Mouse (Mus musculus) megakaryocyte, adult 5-6 weeks (primary cell): Measurements from ENCODE around the gene Hcfc2. TPM values are rescaled to one million over a fixed set of nuclear protein-coding genes. Genes with fewer than 3 reads are reported as not detected.

Source experiments
- ATAC-seq: 2 replicates; pipeline ENCODE4 v1.8.0; 2016; ENCODE audit warnings: mild to moderate bottlenecking, inconsistent platforms; ENCODE audit not compliant: poor library complexity, severe bottlenecking
- total RNA-seq, 2 experiments: library from RNA; stranded (forward) in 1 of 2; stranded (reverse) in 1 of 2; fragments of 153-499, 151-499 nt in 1 of 2; fragments of 221-1000, 200-1000 nt in 1 of 2; gene quantifications; 2 replicates each; pipeline versions ENCODE4 v1.2.3 to v1.2.4; 2015 to 2017

The Hcfc2 gene
- total RNA-seq, 2 experiments from 2014 or later: 20.9 to 22.1 TPM

DNA sequence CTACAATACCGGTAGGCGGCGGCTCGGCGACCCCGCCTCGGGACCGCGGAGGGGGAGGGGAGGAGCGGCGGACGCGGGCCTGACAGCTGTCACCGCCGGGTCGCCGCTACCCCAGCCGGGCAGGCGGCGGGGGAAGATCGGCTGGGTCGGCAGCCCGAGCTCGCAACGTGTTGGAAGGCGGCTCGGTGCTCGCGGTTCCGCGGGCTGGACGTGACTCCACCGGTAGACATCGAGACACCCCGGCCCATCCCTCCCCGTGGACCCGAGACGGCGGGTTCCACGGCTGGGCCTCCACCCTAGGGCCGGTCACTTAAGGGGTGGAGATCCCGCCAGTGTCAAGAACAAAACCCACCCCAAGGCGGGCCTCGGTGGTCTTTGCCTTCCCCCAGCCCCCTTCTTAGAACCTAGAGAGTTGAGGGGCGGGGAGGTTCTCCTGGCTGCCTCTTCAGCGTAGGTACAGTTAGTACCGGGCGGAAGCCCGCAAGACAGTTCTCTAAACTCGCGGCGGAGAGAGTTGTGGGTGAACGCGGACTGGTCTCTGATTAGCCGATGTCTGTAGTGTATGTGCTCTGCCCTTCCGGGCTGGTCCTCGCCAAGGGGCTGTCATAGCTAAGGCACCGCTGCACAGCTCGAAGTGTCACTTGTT, 3.5 kb downstream of the Hcfc2 start:
- peak; percentile 38 for ATAC-seq

DNA sequence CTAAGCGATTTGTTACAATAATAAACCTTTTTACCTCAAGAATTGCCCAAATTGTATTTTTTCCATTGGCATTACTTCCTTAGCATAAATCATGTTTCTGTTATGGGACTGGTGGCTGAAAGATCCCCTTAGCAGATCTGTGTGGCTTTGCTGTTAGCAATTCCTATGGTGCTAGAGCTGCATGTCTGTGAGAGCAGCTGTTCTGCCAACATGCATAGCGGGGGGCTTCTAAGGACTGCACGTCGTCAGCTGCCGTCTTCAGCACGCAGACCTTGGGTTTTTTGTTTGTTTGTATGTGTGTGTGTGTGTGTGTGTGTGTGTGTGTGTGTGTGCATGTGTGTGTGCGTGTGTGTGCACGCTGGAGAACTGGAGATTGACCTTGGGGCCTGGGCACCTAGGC, 45.4 kb downstream of the Hcfc2 start:
- ATAC-seq: no peak

DNA sequence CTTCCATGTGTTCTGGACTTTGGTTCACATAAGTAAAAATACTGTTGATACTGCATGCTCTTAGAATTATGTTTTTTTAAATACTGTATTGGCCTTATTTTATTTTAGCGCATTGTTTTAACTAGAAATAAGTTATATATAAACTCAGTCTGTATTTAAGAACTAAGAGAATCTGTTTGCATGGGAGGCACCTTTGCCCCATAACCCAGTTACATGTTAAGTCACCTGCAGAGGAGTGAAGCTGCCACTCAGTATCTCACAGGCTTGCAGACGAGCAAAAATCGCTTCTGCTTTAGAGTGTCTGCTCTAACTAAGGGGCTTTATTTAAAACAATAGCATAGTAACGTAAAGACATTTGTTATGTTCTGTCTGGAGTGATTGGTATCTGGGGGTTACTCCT, 45.9 kb downstream of the Hcfc2 start:
- ATAC-seq: no peak

DNA sequence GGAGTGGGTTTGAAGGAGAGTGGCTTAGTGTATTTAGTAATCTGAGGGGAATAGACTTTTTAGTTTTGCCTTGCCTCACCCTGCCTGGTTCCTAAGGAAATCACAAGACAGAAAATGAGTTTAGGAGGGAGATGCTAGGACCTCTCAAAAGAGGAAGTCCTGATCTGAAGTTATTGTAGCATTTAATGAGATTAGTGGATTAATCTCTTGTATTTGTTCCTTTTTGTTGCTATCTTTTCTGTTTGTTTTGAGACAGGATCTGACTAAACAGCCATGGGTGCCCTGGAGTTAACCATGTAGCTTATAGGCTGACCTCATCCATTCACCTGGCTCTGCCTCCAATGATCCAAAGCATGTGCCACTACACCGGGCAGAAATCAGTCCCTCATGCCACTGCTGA, 46.6 kb downstream of the Hcfc2 start:
- ATAC-seq: no peak

DNA sequence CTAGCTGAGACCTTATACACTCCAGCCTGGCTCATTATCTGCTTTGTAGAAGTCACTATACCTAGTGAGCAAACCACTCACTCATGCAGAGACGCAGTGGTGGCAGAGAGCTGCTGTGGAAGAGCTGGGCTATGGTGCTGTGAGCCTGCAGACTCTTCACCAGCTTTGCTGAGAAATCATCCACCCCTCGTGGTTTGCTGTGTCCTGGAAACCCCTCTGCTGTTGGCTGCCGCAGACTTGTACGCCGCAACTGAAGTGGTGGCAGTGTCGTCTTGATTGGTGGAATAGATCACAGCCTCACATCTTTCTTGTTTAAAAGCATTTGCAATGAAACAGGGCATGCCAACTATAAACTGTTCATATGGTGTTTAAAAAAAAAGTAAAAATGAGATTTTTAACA, 48.3 kb downstream of the Hcfc2 start:
- no peak for ATAC-seq

DNA sequence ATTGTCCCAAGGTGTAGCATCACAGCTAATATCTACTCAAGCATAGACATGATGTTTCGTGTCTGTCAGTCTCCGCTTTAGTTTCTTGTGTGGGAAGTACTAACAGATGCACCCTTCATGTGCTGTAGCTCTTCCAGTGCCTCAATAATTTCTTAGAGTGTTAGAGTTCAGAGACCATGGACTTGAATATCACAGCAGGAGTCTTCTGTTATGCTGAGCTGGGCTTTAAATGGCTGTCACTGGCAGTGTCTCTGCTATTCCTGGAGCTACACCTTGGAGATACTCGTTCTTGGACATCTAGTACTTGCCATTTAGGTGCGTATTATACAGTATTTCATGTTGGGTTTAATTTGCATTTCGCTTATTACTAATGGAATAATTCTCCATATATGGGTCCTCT, 49.3 kb downstream of the Hcfc2 start:
- no peak for ATAC-seq

DNA sequence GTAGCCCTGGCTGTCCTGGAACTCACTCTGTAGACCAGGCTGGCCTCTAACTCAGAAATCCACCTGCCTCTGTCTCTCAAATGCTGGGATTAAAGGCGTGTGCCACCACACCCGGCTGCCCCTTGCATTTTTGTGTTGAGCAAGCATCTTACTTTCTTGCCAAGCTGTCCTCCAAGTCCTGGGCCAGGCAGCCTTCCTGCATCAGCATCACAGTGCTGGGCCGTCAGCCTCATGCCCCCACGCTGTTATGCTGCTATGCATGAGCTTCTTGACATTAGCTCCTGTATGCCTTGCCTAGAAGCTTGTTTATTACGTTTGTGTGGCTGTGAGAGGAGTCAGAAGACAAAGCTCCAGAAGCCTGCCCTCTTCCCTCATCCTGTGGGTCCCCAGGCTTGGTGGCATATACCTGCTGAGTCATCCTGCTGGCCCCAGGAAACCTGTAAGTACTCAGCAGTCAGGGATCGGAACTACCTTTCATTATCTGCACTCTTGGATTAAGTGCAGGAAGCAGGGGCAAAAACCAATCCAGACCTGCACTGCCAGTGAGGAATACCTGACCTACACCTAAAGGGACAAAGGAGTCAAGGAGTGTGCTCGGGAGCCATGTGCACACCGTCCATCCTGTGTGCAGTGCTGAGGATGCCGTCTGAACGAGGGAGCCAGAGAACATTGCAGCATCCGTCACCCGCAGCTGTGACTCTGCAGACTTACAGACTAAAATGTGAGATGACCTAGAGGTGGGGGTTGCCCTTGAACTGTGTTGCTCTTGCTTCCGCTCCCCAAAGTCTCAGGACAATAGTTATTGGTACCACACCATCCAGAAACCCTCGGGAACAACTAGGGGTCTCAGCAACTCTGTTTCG, 51.3 kb downstream of the Hcfc2 start:
- no peak for ATAC-seq

DNA sequence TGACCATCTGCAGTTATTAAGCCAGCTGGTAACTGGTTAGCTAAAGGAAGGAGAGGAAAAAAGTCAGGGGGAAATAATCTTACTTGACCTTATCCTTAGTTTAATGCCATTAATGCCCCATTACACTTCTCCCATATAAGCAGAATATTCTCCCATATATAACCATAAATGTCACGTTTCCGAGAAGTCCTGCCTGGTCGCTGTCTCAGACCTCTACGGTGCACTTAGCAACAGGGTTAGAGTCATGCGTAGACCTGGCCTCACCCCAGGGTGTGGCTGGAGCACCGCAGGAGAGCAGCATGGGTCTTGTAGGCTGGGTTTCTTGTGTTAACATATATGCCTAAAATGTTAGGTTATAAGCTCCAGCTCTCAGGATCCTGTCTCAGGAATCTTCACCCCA, 54.8 kb downstream of the Hcfc2 start:
- ATAC-seq: no peak

DNA sequence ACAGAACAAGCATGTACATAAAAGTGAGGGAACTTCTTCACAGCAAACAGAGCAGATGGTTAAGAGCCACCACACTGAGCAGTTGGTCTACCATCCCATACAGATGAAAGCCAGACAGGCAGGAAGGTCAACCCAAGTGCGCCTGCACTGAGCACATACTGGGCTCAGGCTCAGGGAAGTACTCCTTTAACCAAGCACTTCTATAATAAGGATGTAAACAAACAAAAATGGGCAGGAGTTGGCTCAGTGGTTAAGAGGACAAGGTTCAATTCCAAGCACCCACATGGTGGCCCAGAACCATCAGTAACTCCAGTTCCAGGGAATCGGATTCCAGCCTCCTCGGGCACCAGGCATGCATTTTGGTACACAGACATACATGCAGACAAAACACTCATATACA, 57.0 kb downstream of the Hcfc2 start:
- ATAC-seq: no peak

DNA sequence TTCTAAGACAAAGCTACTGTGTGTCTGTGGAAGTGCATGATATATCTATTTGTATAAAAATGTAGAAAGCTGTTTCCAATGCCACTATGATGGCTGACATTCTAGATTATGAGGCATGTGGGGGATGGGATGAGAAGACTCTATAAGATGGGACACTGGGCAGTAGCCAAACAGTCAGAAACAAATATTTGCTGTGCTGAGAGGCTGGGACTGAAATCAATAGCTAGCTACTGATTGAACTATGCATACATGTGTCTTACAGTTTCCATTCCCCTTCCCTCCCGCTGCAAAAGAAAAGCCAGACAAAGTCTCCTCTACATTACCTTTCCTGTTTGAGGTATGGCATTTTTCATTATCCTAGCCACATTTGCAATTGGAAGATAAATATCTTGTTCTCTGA, 58.7 kb downstream of the Hcfc2 start:
- ATAC-seq: no peak

DNA sequence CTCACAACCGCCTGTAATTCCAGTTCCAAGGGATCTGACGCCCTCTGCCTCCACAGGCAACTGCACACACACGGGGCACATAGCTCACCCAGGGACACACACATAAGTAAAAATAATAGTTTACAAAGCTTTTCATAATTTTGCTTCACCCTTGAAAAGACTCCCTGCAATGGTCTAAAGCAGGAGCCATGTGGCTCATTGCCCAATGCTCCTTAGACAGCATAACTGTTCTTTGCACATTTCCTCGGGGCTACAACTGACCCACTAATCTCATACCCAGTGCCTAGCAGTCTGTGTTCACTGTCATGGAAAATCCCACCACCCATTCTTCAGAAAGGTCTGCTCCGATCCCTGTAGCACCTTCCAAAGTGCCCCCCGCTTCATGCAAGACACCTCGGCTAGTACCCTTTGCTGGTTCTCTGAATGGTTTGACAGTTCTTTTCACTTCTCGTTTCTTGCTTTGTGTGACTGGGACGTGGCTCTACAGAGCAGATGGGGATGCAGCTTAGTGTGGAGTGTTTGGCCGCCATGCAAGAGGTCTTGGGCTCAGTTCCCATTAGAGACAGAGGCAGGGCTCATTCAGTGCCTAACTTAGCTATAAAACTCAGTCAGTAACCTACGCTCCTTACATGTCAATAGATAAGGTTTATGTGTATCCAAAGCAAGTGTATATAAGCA, 59.4 kb downstream of the Hcfc2 start:
- no peak for ATAC-seq

DNA sequence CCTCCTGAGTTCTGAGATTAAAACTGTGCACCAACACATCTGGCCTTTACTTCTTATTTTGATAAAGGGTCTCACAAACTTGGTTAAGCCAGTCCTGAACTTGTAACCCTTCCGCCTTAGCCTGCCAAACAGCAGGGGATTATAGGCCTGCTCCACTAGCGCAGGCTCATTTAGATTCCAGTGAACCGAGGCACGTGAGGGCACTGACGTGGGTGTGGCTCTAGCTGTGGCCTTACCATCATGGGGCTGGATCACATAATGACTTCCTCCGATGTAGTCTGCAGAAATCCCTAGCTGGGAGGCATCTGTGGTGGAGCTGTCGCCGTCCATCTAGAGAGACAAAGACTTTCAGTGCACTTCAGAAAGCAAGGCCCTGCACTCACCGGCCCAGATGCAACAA, 60.5 kb downstream of the Hcfc2 start:
- ATAC-seq: no peak

DNA sequence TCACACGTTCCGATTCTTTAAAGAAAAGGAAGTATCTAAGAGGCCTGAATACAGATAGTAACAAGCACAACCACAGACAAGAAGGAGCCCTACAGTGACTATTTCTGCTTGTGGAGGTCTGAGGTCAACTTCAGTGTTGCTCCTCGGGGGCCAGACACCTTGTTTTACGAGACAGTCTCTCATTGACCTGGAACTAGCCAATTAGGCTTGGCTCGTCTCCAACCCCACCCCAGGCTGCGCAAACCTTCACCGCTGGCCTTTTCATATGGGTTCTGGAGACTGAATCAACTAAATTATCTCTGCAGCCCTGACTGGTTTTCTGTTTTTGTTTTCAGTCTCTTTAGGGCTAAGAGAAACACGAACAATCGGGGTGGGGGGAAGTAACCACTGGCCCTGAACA, 61.4 kb downstream of the Hcfc2 start:
- ATAC-seq: no peak

DNA sequence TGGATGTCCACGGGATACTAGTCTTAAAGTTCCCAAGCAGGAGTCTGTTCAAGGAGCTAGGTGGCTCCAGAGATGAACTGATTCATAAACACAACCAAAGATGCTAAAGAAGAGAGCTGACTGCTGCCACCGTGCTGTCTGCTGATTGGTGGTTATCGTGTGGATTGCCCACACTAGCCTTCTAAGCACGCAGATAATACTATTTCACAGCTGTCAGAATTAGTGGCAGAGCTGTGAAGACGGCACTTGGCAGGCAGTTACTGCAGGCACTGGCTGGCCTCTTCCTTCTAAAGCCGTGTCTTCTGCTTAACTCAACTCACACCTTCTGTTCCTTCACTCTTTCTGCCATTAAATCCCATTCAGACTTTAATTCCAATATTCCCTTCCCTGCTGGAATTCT, 62.4 kb downstream of the Hcfc2 start:
- ATAC-seq: no peak

DNA sequence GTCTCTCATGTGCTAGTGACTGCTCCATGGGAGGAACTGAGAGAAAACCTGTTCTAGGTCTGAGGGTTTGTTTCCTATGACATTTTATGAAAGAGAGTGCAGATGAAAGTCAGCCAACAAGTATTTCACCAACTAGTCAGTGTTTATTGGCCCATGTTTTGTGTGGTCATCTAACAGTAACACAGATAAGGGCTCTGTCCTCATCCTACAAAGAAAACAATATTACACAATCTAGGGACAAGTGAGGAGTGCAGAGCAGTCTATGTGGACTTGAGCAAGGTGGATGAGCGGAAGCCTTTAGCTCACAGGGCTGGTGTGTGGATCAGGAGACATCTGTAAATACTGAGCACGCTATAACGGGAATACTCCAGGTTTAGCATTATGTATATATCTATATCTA, 62.9 kb downstream of the Hcfc2 start:
- 0 out of 2 replicates have a peak, but pooled peaks have one; percentile 8 for ATAC-seq

DNA sequence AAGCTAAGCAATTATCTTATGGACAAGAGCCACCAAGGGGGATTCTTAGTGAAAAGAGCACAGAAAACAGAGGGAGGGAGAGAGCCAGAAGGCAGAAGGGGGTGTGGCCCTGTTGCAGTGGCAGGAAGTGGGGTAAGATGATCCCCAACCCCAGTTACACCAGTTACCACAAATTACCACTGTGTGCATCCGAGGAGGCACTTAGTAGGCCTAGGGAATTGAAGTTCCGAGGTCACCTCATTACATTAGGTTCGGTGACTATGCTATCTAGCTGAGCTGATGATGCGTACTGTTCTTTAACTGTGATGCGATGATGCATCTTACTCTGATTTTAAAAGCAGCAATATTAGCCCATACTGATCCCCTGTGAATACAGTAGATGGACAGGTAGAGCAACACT, 63.7 kb downstream of the Hcfc2 start:
- ATAC-seq: peak; percentile 25; the same call in 1 of the 2 replicates

DNA sequence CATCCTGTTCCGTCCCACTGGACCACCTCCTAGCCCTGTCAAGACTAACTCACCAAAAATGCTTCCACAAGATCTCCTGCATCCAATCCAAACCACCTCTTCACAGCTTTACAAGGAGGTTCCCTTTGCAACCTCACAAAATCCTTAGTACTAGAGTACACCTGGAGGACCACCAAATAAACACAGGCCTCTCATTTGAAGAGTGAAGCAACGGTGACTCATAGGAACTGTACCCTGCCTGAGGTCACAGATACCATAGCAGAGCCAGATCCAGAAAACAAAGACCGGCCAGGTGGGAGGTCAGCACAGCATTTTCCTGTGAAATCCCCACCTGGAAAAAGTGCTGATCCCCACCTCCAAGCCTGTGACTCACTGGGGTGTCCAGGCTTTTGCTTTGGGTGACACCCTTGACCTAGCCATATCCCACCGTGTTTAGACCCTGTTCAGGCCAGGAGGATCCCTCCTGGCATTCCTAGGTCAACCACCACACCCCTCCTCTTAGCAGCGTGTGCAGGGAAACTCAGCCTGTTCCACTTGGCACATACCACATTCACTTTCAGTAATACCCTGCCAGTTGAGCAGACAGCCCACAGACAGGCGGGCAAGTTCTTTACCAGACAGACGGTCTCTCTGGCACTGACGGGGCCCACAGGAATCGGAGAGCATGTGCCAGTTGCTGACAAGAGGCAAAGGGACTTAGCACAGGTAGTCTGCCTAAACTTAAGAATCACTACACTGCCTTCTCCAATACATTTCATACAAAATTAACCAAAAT, 65.3 kb downstream of the Hcfc2 start:
- ATAC-seq: no peak

DNA sequence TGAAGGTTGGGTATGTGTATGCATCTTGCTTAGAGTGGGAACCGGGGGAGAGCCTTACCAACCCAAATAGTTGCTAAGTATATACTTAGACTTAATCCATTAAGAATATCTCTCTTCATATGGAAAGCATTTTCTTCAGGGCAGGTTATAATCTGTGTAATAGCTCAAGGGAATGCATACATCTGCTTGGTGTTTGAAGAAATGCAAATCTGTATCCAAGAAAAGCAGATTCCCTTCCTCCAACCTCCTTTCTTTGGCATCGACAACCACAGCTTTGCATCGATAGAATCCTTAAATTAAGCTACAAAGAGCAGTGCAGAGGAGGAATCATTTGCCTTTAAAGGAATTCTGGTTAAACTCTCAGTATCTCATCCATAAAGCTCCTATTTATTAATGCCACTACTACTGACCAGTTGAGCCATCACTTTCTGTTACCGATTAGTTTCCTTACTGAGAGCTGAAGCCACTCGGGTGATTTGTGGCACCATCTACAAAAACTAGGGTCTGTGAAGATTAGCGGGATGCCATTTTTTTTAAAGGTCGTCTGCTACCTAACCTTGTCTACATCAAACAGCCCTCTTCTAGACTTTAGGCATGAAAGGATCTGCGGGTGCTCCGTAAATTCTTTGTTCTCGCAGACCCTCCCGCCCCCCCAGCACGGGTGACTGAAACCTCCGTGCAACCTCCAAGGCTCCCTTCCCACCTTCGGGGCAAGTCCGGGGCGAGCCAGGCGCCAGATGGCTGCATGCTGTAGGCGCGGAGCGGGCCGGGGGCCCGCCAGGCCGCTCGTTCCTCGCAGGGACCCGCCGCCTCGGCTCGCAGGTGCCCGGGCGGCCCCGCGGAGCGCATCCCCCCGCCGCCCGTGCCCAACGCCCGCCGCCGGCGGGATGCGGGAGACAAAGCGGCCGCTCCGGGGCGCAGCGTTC, 67.1 kb downstream of the Hcfc2 start:
- peak; percentile 3 for ATAC-seq

DNA sequence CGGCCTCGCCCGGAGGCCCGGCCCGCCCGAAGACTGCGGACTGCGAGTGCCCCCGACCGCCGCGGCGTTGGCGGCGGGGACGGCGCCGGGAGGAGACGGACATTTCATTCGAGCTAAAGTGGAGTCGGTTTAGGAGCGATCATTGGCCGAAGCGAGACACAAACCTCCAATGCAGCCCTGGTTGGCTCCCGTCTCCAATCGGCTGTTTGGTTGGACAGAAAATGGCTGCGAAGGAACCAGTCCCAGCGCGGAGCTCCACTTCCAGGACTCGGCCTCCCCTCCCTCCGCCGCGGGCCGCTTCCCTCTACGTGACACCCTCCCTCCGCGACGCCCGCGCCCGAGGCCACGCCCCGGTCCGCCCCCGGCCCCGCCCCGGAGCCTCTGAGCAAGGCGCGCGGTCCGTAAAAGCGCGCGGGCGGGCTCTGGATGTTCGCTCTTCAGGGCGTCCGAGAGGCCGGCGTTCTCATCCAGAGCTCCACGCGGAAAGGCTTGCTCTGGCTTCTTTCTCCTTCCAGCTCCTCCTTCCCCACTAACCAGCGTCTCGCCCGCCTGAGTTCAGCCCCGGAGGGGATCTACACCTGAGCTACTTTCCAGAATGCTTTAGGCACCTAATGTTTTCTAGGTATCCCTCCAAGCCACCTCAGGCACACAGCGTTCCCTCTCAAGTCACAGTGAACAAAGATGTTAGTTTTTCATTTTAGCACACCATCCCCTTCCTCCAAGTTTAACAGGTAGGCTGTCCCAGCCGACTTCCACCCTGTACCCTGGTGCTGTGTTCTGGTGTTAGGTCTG, 68.1 kb downstream of the Hcfc2 start, which contains the start of gene Nfyb:
Gene Nfyb (minus strand): TSS at position 305 of the 792 bp plus-strand sequence.
- peak; percentile 93 for ATAC-seq
